Mouse (Mus musculus): Measurements from ENCODE around the gene Grin1.
"Not testable (repeated sequence)": the region's sequence is repeated elsewhere in the genome, so short reads cannot be mapped to it uniquely, and the experiment has no call there.

Gene Grin1

DNA sequence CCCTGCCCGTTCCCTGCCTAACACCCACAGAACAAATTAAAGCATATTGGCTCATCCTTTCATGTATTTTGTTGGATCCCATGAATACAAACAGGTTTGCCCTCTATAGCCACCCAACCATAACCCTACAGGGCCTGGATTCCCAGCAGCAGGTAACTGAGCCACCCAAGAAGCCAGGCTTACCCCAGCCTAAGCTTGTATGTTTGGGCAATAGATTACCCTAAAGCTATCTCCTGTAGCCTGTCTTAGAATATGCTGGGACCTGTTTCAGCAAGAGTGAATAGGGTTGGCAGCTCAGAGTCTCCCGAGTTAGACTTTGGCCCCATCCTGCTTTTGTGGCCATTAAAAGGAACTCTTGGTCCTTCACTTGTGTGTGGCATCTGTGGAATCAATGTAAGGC, 33.4 kb downstream of the Grin1 start:
- DNase-seq, result no peak

DNA sequence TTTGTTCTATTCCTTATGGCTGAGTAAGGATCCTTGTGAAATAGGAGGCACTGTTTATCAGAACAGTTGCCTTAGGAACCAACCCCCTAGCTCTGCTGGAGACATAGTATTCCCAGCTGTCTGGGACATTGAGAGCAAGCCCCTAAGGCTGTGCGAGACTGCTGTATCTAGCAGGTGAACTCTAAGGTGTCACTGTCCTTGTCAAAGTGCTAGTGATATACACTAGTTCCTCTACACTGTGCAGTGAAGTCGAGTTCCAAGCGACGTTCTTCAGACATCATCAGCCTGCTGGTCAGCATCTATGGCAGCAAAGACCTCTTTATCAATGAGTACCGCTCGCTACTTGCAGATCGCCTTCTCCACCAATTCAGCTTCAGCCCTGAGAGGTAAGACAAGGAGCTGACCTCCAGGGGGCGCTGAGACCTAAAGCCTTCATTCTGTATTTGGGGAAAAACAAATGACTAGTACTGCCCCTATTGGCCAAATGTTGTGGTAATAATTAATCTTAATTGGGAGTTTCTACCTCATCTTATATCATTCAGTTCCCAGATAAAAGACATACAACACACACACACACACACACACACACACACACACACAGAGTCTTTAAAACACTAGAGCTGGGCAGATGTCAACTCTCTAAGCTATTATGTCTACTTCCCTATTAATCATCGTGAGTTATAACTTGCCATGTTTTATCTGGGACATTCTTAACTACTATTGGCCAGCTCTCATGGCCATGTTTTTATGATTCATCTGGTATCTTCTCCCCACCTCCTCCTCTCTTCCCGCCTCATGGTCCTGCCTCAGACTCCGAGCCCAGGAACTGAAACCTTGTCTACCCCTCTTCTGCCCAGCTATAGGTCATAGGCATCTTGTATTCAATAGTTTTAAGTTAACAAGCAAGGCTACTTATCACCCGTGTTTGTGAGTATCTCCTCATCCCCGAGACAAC, 39.8 kb downstream of the Grin1 start:
- DNase-seq, result peak; percentile 59 to 81

- no peak for DNase-seq
These were observed 46.0 kb downstream of the Grin1 start for GRCm38 (mm10) chr2:25273010-25273409.

DNA sequence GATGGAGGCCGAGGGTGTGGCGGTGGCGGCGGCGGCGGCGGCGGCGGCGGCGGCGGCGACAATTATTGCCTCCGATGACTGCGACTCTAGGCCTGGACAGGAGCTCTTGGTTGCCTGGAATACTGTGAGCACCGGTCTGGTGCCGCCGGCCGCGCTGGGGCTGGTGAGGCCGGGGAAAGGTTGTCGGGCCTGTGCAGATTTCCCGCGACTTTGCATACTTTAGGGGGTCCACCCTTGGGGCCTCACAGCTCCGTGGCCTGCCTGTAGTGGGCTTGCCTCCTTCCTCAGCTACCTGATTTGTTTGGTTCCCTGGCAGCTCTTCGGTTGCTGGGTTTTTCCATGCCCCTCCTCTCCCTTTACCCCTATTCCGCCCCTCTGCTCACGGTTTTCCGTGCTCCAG, 46.5 kb downstream of the Grin1 start:
- no peak for DNase-seq

- DNase-seq, result peak; percentile 95 to 98
These were observed 47.0 kb downstream of the Grin1 start, which contains the start of the genes Ssna1 and Anapc2 for GRCm38 (mm10) chr2:25271827-25272511. Gene Ssna1 (minus strand): TSS chr2:25272438. Gene Anapc2 (plus strand): TSS chr2:25272478.

- no peak for DNase-seq
These were observed 51.2 kb downstream of the Grin1 start for GRCm38 (mm10) chr2:25267746-25268309.

DNA sequence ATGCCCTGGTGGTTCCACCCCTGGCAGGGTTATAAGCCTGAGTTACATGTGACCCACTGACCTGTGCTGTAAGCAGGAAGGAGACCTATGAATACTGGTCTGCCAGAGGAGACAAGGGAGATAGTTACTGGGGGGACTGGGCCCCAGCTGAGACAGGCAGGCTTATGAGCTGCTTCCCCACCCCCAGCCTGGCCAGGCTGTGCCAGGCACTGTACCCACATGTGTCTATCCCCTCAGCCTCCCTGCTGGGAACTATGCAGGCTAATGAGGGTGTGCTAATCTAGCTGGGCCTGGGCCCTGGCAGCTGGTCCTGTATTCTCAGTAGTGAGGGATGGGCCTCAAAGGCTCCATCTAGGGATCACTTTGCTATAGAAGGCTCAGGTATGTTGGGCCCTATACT, 51.7 kb downstream of the Grin1 start:
- DNase-seq, result no peak

DNA sequence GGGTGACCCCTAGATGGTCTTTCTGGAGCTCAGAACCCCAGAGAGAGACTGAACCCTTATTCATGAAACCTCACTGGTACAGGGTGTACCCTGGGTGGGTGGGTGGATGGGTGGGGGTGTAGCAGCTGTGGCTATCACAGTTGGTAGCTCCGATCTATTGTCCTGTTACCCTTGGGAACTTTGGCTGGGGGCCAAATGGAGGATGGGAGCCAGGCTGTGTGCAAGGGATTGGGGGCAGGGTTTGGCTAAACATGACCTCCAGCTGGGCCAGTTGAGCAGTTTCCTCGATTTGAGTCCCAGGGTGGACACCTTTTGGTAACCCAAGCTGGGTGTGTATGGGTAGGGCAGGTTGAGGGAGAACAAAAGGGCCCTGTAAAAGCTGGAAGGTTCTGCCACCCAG, 52.3 kb downstream of the Grin1 start:
- DNase-seq, result no peak

DNA sequence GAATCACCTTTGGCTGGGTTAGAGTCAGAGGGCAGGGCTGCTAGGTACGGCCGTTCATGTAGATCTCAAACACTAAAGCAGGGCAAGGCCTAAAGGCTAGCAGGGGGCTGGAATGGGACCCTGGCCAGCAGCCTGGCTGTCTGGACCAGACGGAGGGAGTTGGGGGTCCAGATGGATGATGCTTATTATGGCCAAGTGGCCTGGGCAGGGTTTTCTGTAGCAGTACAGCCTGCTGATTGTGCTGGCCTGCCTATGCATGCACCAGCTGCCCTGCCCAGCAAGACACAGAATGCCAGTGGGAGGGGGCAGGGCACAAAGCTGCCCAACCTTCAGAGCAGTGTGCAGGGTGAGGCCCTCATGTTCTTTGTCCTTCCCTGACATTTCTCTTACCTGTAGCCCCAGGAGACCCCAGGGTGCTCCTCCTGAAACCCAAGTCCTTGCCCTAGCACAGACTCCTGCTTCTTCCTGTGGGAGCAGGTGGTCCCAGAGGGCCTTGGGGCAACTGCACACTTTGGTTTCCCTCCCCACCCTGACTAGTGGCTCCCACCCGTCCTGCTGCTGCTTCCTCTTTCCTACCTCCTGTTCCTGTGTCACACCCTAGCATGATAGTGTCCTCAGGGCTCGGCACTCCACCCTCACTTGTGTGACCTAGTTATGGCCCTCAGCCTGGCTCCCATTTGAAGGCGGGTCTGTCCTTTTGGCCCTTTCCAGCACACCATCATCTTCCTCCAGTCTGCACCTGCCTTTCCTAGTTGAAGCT, 52.9 kb downstream of the Grin1 start:
- no peak for DNase-seq

DNA sequence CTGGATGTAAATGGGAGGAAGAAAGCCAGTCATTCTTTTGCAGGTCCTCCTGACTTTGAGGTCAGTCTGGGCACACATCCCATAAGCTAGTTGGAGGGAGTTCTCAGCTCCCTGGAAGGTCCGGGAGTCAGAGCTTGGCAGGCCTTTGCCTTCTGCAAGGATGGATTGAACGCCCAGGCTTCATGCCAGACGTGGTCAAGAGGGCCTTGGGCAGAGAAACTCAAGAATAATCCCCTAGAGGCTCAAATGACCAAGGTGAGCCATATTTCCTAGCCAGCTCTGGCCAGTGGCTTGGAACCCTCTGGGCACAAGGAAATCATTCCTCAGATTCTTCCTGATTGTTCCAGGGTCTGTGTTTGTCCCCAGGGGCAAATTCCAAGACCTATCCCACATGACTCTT, 54.1 kb downstream of the Grin1 start:
- no peak for DNase-seq

- no peak for DNase-seq
These were observed 54.7 kb downstream of the Grin1 start for GRCm38 (mm10) chr2:25264286-25264660.

DNA sequence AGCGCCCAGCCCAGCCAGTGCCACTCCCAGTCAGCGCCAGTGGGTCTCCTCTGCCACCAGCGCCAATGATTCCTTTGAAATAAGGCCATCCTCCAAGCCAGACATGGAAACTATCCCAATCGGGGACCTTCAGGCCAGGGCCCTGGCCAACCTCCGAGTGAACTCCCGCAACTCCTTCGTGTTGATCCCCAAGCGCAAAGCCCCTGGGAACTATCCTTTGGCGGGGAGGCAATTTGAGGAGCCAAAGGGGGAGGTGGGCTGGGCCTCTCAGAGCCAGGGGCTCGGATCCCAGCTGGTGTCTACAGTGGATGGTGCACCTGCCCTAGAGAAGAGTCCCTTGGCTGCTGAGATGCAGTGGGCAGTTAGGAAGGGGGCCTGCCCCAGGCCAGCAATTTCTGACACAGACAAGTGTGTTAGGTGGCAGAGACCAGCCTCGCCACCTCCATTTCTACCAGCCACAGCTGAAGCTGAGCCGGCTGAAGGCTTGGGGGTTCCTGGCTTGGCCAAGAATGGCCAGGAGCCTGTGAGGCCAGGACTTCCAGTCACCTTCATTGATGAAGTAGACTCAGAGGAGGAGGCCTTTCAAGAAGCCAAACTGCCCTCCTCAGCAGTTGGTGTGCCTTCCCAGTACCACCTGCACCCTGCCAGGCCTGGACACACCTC, 55.2 kb downstream of the Grin1 start:
- DNase-seq, result no peak

- peak; percentile 43 to 56 for DNase-seq
These were observed 56.0 kb downstream of the Grin1 start for GRCm38 (mm10) chr2:25262795-25263622.

DNA sequence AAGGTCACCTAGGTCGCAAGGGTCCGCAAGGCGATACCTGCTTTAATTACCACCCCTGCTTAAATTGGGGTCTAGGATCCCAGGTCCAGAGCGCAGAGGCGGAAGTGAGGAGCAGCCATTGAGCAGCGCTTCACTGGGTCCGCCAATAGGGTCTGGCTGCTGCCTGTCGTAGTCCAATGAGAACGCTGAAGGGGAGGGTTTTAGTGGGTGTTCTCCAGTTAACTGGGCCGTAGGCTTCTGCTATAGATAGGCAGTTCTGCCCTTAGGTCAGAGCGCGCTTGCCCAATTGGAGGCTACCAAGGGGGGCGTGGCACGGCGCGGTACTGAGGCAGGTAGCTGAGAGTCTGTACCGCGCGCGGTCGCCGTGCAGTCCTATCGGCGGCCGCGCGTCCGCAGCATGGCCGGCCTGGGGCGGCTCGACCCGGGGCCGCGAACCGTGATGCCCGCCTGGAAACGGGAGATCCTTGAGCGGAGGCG, 56.7 kb downstream of the Grin1 start, which contains the start of gene Tprn:
TSS of gene Tprn (plus strand) at position 328 of the 477 bp plus-strand sequence.
- peak; percentile 91 for DNase-seq

GRCm38 (mm10) chr2:25261870-25262269, 57.1 kb downstream of the Grin1 start:
- no peak for DNase-seq

GRCm38 (mm10) chr2:25258887-25259286, 60.1 kb downstream of the Grin1 start:
- DNase-seq, result no peak

DNA sequence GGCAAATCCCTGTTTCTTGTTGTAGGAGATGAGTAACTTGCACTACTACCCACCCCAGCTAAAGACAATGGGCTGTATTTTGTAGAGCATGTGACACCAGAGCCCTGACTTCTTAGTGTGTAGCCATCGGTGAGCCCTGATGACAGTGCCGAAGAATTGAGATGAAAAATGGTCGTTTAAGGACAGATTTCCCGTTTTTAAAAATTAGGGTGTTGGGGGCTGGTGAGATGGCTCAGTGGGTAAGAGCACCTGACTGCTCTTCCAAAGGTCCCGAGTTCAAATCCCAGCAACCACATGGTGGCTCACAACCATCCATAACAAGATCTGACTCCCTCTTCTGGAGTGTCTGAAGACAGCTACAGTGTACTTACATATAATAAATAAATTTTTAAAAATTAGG, 61.7 kb downstream of the Grin1 start:
- DNase-seq, result not testable (repeated sequence)

- DNase-seq, result peak in 1 of 2 experiments; percentile 59
These were observed 62.4 kb downstream of the Grin1 start for GRCm38 (mm10) chr2:25256443-25257109.

DNA sequence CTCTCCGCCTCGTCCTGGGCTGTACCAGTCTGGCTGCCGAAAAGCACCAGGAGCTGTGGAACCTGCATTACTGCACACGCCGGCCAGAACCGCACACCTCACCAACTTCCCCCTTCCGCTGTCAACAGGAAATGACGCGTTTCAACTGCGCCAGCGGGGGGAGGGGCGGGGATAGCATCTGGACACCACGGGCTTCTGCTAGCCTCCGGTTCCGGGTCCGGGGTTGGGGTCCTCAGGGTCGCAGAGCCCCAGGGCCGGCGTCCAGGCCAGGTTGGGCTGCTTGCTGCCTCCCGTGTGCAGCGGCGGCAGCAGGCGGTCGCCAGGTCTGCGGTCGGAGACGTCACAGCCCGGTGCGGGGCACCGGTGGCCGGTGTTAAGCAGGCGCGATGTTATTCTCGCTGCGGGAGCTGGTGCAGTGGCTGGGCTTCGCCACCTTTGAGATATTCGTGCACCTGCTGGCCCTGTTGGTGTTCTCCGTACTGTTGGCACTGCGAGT, 63.7 kb downstream of the Grin1 start, which contains the start of gene Tmem203:
TSS of gene Tmem203 (plus strand) at position 156 of the 496 bp plus-strand sequence.
- DNase-seq, result peak; percentile 72 to 84

GRCm38 (mm10) chr2:25252331-25252730, 66.7 kb downstream of the Grin1 start:
- peak in 1 of 2 experiments; percentile 28 for DNase-seq

Measured in spleen, adult 18-20 months (tissue).